Mouse (Mus musculus) adrenal gland (tissue): ENCODE results near the gene Slc39a13.
"Not testable (repeated sequence)": the region's sequence is repeated elsewhere in the genome, so short reads cannot be mapped to it uniquely, and the experiment has no call there.

Experiments
- intact Hi-C: fragments of 180-260 bp; cut with DNase I; formaldehyde crosslinking; loops from one replicate; pipeline ENCODE4 v1.15.1; 2025

The Slc39a13 gene

GRCm38 (mm10) chr2:91068162-91068871, 1.9 kb downstream of the Slc39a13 start:
- intact Hi-C loops = loop anchor here (10.0 kb wide), 1 partner anchor 124 kb away; the partner anchor contains the start of gene Celf1

- intact Hi-C loops = loop anchor here (10.0 kb wide), 1 partner anchor 122 kb away; the partner anchor contains the start of gene Celf1
These were observed 3.8 kb downstream of the Slc39a13 start for GRCm38 (mm10) chr2:91066455-91066854.

DNA sequence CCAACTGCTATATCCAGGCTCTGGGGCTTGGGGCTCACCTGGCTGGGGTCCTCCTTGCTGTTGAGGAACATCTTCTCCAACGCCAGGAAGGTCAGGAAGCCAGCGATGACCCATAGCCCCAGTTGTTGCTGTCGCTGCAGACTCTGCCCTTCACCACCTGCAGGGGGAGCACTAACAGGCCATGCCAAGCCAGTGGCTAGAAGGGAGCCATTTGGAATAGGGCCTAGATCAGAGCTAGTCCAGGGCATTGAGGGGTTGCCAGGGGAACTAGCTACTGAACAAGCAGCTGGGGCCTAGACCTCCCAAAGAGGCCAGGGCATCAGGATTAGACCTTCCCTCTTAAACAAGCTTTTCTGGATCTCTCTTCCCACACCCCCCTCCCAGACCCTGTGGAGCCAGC, 4.7 kb downstream of the Slc39a13 start:
- intact Hi-C loops = loop anchor here (10.0 kb wide), 1 partner anchor 121 kb away; the partner anchor contains the start of gene Celf1

- intact Hi-C loops = loop anchor here (5.0 to 10.0 kb wide), 2 partner anchors 119 to 197 kb away; partner anchors contain the start of gene Celf1
These were observed 6.0 kb downstream of the Slc39a13 start for GRCm38 (mm10) chr2:91064211-91064610.

GRCm38 (mm10) chr2:91062779-91063606, 7.2 kb downstream of the Slc39a13 start:
- intact Hi-C loops = loop anchor here (5.0 to 10.0 kb wide), 2 partner anchors 118 to 196 kb away; partner anchors contain the start of gene Celf1

GRCm38 (mm10) chr2:91061849-91062481, 8.3 kb downstream of the Slc39a13 start:
- intact Hi-C loops = loop anchor here (5.0 to 10.0 kb wide), 2 partner anchors 117 to 195 kb away; partner anchors contain the start of gene Celf1

DNA sequence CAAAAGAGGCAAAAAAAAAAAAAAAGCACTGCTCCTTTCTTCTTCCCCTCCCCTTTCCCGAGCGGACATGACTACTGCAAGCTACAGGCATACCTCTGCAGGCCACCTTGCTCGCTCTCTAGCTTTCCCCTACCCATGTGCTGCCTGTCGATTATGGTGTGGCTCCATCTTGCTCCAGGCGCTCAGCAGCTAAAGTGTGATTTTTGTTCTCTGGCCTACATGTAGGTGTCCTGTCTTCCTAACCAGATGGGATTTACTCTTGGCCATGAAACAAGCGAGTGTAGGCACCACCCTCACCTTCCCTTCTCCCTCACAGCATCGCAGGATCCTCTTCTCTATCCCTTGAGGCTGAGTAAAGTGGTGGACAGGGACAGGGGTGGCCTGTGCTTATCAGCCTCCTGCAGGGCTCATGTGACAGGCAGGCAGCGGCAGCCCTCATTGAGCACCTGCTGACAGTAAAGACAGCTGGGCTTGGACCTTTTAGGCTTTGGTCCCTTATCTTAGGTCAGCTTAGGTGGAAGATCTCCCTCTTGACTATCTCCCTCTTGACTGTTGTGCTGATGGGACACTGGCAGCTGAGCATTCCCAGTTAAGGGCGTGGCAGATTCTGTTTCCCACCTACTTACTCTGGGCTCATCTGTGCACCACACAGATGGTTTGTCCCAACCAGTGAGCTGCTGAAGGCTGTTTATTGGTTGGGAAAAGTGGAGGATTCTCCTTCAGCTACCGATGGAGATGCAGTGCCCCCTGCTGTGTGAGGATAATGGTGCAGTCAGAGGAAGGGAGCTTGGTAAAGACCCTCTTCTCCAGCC, 9.5 kb downstream of the Slc39a13 start:
- intact Hi-C loops = loop anchor here (5.0 to 10.0 kb wide), 2 partner anchors 116 to 193 kb away; partner anchors contain the start of gene Celf1

GRCm38 (mm10) chr2:91059376-91059775, 10.8 kb downstream of the Slc39a13 start:
- intact Hi-C loops = no loop called here

DNA sequence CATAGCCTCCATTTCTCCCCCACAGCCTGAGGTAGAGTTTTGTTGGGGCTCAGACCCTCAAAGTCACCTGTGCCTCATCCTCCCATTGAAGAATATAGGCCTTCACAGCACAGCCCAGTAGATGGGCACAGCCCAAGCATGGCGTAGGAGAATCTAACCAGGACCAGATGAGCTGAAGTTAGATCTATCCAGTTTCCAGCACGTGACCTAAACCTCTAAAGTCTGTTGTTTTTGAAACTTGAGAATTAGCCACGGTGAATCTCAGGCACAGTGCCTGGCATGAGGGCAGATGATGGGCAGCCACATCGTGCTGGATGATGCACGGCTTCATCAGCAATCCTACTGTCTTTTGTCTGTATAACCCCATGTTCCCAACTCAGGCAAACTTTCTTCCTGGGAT, 11.8 kb downstream of the Slc39a13 start:
- intact Hi-C loops = no loop called here

- intact Hi-C loops = no loop called here
These were observed 16.3 kb downstream of the Slc39a13 start, which contains the start of gene Psmc3 for GRCm38 (mm10) chr2:91053934-91054382. Psmc3 (plus strand) TSS chr2:91054009.

- intact Hi-C loops = no loop called here
These were observed 16.9 kb downstream of the Slc39a13 start for GRCm38 (mm10) chr2:91053181-91053933.

DNA sequence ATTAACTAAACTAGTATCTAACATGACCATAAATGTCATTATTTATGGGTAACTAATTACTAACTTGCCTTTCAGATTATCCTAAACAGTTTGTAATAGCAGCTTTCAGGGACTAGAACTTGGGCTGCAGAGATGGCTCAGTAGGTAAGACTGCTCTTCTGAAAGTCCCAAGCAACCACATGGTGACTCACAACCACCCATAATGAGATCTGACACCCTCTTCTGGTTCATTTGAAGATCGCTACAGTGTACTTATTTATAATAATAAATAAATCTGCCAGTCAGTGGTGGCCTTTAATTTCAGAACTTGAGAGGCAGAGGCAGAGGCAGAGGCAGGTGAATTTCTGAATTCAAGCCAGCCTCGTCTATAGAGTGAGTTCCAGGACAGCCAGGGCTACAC, 17.5 kb downstream of the Slc39a13 start:
- intact Hi-C loops = no loop called here

GRCm38 (mm10) chr2:91051917-91052316, 18.3 kb downstream of the Slc39a13 start:
- intact Hi-C loops = no loop called here

- intact Hi-C loops = no loop called here
These were observed 22.9 kb downstream of the Slc39a13 start for GRCm38 (mm10) chr2:91047359-91047758.

GRCm38 (mm10) chr2:91045805-91046204, 24.4 kb downstream of the Slc39a13 start:
- intact Hi-C loops = not testable (repeated sequence)

DNA sequence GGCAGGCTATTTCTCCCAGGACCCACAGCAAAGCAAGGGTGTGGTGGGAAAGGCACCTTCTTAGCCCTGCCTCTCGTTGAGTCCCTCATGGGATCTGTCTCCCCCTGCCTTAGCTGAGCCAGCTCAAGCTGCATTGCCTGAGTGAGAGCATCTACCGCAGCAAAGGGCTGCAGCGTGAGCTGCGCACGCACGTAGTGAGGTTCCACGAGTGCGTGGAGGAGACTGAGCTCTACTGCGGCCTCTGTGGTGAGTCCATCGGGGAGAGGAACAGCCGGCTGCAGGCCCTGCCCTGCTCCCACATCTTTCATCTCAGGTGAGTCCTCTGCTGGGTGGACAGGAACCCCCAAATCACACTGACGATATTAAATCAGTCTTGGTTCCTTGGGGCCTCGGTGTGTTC, 25.5 kb downstream of the Slc39a13 start:
- intact Hi-C loops = no loop called here

DNA sequence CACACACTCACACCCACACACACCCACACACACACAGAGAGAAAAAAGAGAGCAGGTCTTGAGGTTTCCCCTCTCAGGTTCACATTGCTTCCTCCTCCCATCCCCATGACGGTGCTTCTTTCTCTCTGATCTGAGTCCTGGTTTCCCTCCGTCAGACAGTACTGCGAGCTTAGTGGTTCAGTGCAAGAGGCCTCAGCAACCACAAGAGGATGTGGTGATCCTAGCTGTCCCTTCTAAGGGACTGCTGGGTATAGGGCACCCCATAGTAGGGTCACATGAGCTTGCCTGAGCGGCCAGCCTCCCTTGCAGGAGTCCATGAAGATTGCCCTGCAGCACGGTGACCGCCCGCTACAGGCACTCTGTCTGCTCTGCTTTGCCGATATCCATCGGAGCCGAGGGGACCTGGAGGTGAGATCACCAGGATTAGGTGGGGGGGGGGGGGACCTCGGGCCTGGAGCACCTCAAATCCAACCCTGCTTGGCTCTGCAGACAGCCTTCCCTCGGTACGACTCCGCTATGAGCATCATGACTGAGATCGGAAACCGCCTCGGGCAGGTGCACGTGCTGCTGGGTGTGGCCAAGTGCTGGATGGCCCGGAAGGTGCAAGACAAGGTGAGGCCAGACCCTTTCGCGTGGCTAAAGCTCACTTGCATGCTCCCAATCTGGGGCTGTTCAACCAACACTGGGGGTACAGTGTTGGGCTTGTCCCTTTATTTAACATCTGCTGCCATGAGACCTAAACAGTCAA, 27.4 kb downstream of the Slc39a13 start:
- intact Hi-C loops = no loop called here

GRCm38 (mm10) chr2:91041786-91042185, 28.4 kb downstream of the Slc39a13 start:
- intact Hi-C loops = no loop called here

- intact Hi-C loops = no loop called here
These were observed 34.8 kb downstream of the Slc39a13 start, which contains the start of gene Rapsn for GRCm38 (mm10) chr2:91035385-91035784. Rapsn (plus strand) TSS chr2:91035620.
